Mouse (Mus musculus): ENCODE results near the gene Ugt1a8.

Gene Ugt1a8

DNA sequence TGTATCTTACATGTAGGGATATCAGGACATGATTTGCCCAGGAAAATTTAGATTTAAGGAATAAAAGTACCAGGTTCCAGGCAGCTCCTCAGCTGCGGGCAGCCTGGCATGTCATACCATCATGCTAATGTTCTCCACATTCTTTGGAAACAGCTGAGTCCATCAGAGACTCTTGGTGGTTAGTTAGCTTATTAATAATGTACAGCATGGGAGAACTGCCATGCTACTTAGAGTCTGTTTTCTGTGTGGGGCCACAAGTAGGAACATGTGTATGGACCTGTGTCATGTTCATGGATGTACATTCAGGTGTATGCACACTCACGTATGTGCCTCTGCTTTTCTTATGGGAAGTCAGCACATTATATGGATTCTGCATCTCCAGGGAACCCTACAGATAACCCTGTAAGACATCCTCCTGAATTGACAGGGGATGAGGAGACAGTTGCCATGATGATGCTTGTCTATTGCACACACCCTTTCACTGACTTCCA is 126.9 kb downstream of the Ugt1a8 start:
- H3K27me3 ChIP-seq (ENCODE audit: insufficient read depth, low read length), result peaks cover 7% of the 10 kb centered on the region; the same call in 1 of the 2 replicates
- no peaks in the 10 kb centered on the region for H3K4me1 ChIP-seq (replicated peaks; ENCODE audit: low read depth, low read length)
- H3K4me3 ChIP-seq (replicated peaks; ENCODE audit: low read length), result no peak overlapping the region
- no peak for TF ChIP-seq POU5F1 (IDR thresholded peaks at IDR 0.05; ENCODE audit: borderline replicate concordance, low read length)
- no peak for TF ChIP-seq NANOG (IDR thresholded peaks at IDR 0.05; ENCODE audit: borderline replicate concordance, low read length)
- no peak for TF ChIP-seq CTCF (conservative IDR thresholded peaks at IDR 0.05; ENCODE audit: low read length)
- no peaks in the 10 kb centered on the region for H3K36me3 ChIP-seq (ENCODE audit: insufficient read depth, low read length)
- peaks cover 8% of the 10 kb centered on the region for H3K9me3 ChIP-seq (ENCODE audit: low read length)

- Histone ChIP-seq H3K4me3 (replicated peaks; ENCODE audit: low read length) (no peak overlapping the region), H3K36me3 (ENCODE audit: insufficient read depth, low read length) (no peaks in the 10 kb centered on the region), H3K27me3 (ENCODE audit: insufficient read depth, low read length) (peaks cover 2% of the 10 kb centered on the region; the same call in 1 of the 2 replicates), H3K9me3 (ENCODE audit: low read length) (peaks cover 8% of the 10 kb centered on the region), H3K4me1 (replicated peaks; ENCODE audit: low read depth, low read length) (no peaks in the 10 kb centered on the region)
- no peak for TF ChIP-seq POU5F1 (IDR thresholded peaks at IDR 0.05; ENCODE audit: borderline replicate concordance, low read length)
- no peak for TF ChIP-seq NANOG (IDR thresholded peaks at IDR 0.05; ENCODE audit: borderline replicate concordance, low read length)
- TF ChIP-seq CTCF (conservative IDR thresholded peaks at IDR 0.05; ENCODE audit: low read length), result no peak
Observed at GRCm38 (mm10) chr1:88215466-88216380, 128.1 kb downstream of the Ugt1a8 start.

- no peak for TF ChIP-seq POU5F1 (IDR thresholded peaks at IDR 0.05; ENCODE audit: borderline replicate concordance, low read length)
- no peak for TF ChIP-seq CTCF (conservative IDR thresholded peaks at IDR 0.05; ENCODE audit: low read length)
- TF ChIP-seq NANOG (IDR thresholded peaks at IDR 0.05; ENCODE audit: borderline replicate concordance, low read length), result no peak
- Histone ChIP-seq H3K27me3 (ENCODE audit: insufficient read depth, low read length) (peaks cover 2% of the 10 kb centered on the region; the same call in 1 of the 2 replicates), H3K9me3 (ENCODE audit: low read length) (peaks cover 8% of the 10 kb centered on the region), H3K4me1 (replicated peaks; ENCODE audit: low read depth, low read length) (no peaks in the 10 kb centered on the region), H3K4me3 (replicated peaks; ENCODE audit: low read length) (no peak overlapping the region), H3K36me3 (ENCODE audit: insufficient read depth, low read length) (no peaks in the 10 kb centered on the region)
Observed at GRCm38 (mm10) chr1:88216551-88216950, 128.9 kb downstream of the Ugt1a8 start.

DNA sequence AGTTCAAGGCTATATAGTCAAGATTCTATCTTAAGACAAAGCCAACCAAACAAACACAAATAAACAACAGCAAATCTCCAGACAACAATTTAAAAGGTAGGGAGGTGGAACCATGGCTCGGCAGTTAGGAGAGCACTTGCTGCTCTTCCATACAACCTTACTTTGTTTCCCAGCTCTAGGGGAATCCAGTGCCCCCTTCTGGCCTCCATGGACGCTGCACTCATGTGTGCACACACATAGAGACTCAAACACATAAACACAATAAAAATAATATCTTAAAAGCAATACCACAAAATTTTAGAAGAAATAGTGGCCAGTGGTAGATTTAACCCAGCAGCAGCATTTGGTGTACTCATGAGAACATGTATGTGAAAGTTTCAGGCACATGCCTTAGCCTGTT is 129.5 kb downstream of the Ugt1a8 start:
- H3K4me3 ChIP-seq (replicated peaks; ENCODE audit: low read length), result no peak overlapping the region
- no peak for TF ChIP-seq POU5F1 (IDR thresholded peaks at IDR 0.05; ENCODE audit: borderline replicate concordance, low read length)
- peak; percentile 54 for TF ChIP-seq CTCF (conservative IDR thresholded peaks at IDR 0.05; ENCODE audit: low read length)
- H3K9me3 ChIP-seq (ENCODE audit: low read length), result peaks cover 8% of the 10 kb centered on the region
- H3K4me1 ChIP-seq (replicated peaks; ENCODE audit: low read depth, low read length), result no peaks in the 10 kb centered on the region
- peaks cover 2% of the 10 kb centered on the region; the same call in 1 of the 2 replicates for H3K27me3 ChIP-seq (ENCODE audit: insufficient read depth, low read length)
- H3K36me3 ChIP-seq (ENCODE audit: insufficient read depth, low read length), result no peaks in the 10 kb centered on the region

DNA sequence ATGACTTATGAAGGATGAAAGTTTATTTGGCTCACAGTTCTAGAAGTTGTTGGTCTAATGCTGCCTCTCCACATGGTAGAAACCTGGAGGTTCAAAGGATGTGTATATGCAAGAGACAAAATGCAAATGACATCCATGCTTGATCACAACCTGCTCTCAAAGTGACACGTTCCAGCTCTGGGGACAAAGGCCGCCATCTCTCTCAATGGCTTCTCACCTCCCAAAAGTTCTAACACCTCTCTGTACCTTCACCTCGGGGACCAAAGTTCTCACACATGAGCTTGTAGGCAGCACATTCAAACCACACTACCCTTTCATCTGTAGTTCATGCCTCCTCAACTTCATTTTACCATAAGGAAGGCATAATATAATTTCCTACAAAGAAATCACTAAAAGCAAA is 130.0 kb downstream of the Ugt1a8 start:
- no peaks in the 10 kb centered on the region for H3K4me1 ChIP-seq (replicated peaks; ENCODE audit: low read depth, low read length)
- H3K9me3 ChIP-seq (ENCODE audit: low read length), result peaks cover 8% of the 10 kb centered on the region
- no peak for TF ChIP-seq CTCF (conservative IDR thresholded peaks at IDR 0.05; ENCODE audit: low read length)
- TF ChIP-seq NANOG (IDR thresholded peaks at IDR 0.05; ENCODE audit: borderline replicate concordance, low read length), result no peak
- TF ChIP-seq POU5F1 (IDR thresholded peaks at IDR 0.05; ENCODE audit: borderline replicate concordance, low read length), result no peak
- H3K4me3 ChIP-seq (replicated peaks; ENCODE audit: low read length), result no peak overlapping the region
- no peaks in the 10 kb centered on the region for H3K36me3 ChIP-seq (ENCODE audit: insufficient read depth, low read length)
- peaks cover 2% of the 10 kb centered on the region; the same call in 1 of the 2 replicates for H3K27me3 ChIP-seq (ENCODE audit: insufficient read depth, low read length)

GRCm38 (mm10) chr1:88218051-88218450 is 130.4 kb downstream of the Ugt1a8 start:
- Histone ChIP-seq H3K36me3 (ENCODE audit: insufficient read depth, low read length) (no peaks in the 10 kb centered on the region), H3K4me3 (replicated peaks; ENCODE audit: low read length) (no peak overlapping the region), H3K27me3 (ENCODE audit: insufficient read depth, low read length) (peaks cover 2% of the 10 kb centered on the region; the same call in 1 of the 2 replicates), H3K4me1 (replicated peaks; ENCODE audit: low read depth, low read length) (no peaks in the 10 kb centered on the region), H3K9me3 (ENCODE audit: low read length) (peaks cover 8% of the 10 kb centered on the region)
- TF ChIP-seq POU5F1 (IDR thresholded peaks at IDR 0.05; ENCODE audit: borderline replicate concordance, low read length), result no peak
- no peak for TF ChIP-seq CTCF (conservative IDR thresholded peaks at IDR 0.05; ENCODE audit: low read length)
- TF ChIP-seq NANOG (IDR thresholded peaks at IDR 0.05; ENCODE audit: borderline replicate concordance, low read length), result no peak

- no peaks in the 10 kb centered on the region for H3K4me1 ChIP-seq (replicated peaks; ENCODE audit: low read depth, low read length)
- peaks cover 8% of the 10 kb centered on the region for H3K9me3 ChIP-seq (ENCODE audit: low read length)
- peaks cover 2% of the 10 kb centered on the region; the same call in 1 of the 2 replicates for H3K27me3 ChIP-seq (ENCODE audit: insufficient read depth, low read length)
- no peak overlapping the region for H3K4me3 ChIP-seq (replicated peaks; ENCODE audit: low read length)
- TF ChIP-seq POU5F1 (IDR thresholded peaks at IDR 0.05; ENCODE audit: borderline replicate concordance, low read length) (no peak), NANOG (IDR thresholded peaks at IDR 0.05; ENCODE audit: borderline replicate concordance, low read length) (no peak), CTCF (conservative IDR thresholded peaks at IDR 0.05; ENCODE audit: low read length) (no peak)
- no peaks in the 10 kb centered on the region for H3K36me3 ChIP-seq (ENCODE audit: insufficient read depth, low read length)
Observed at GRCm38 (mm10) chr1:88218591-88218990, 131.0 kb downstream of the Ugt1a8 start.

DNA sequence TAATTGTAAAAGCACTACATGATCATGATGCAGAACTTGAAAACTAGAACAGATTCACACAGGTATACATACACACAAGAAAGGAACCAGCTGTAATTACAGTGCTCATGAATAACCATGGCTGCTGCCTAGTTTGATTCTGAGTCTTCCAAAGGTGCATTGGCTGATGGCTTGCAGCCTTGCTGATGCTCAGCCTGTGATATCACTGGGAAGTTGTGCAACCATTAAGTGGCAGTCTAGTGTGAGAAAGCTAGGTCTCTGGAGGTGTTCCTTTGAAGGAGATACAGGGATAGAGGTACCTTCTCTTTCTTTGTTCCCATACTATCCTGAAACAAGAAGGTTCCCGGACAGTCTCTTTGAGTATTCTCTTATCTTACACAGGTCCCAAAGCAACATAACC is 131.4 kb downstream of the Ugt1a8 start:
- H3K27me3 ChIP-seq (ENCODE audit: insufficient read depth, low read length), result no peaks in the 10 kb centered on the region; the same call in 1 of the 2 replicates
- no peak for TF ChIP-seq NANOG (IDR thresholded peaks at IDR 0.05; ENCODE audit: borderline replicate concordance, low read length)
- TF ChIP-seq POU5F1 (IDR thresholded peaks at IDR 0.05; ENCODE audit: borderline replicate concordance, low read length), result no peak
- TF ChIP-seq CTCF (conservative IDR thresholded peaks at IDR 0.05; ENCODE audit: low read length), result no peak
- peaks cover 8% of the 10 kb centered on the region for H3K9me3 ChIP-seq (ENCODE audit: low read length)

More for the DNA sequence above, 131.4 kb downstream of the Ugt1a8 start:
- Histone ChIP-seq H3K4me3 (replicated peaks; ENCODE audit: low read length) (no peak overlapping the region), H3K36me3 (ENCODE audit: insufficient read depth, low read length) (no peaks in the 10 kb centered on the region), H3K4me1 (replicated peaks; ENCODE audit: low read depth, low read length) (no peaks in the 10 kb centered on the region)
